Mouse (Mus musculus): ENCODE measurements at regions not wholly inside any gene's neighbourhood (a gene's known extent, or its start where the extent isn't known, plus 50 kb on each side); places are given as distances from the start of the nearest gene placed in this dataset.

- no peak for ATAC-seq (ENCODE audit: extremely low read depth, insufficient number of reproducible peaks, low FRiP score, poor library complexity, severe bottlenecking)
- H3K36me3 ChIP-seq (replicated peaks): no peaks in the 10 kb centered on the region
- H3K27me3 ChIP-seq (ENCODE audit: insufficient read depth, low read length): no peaks in the 10 kb centered on the region
- no peak overlapping the region for H3K4me3 ChIP-seq (ENCODE audit: low read depth, low read length)
- no peak for DNase-seq (ENCODE audit: low spot score)
- no peak for TF ChIP-seq GATA2 (IDR thresholded peaks at IDR 0.05; ENCODE audit: borderline replicate concordance, low read depth, low read length)
- TF ChIP-seq TAL1 (conservative IDR thresholded peaks at IDR 0.05; ENCODE audit: low read depth, low read length): no peak
- TF ChIP-seq GATA1 (IDR thresholded peaks at IDR 0.05; ENCODE audit: borderline replicate concordance, low read length): no peak
- no peak for TF ChIP-seq CTCF (IDR thresholded peaks at IDR 0.05; ENCODE audit: low read depth, low read length)
- TF ChIP-seq POLR2AphosphoS5 (IDR thresholded peaks at IDR 0.05; ENCODE audit: insufficient replicate concordance, low read depth, low read length): no peak
- peaks cover 28% of the 10 kb centered on the region for H3K9me3 ChIP-seq (replicated peaks)
- H3K4me1 ChIP-seq (ENCODE audit: insufficient read depth, low read depth, low read length): no peaks in the 10 kb centered on the region
Observed at GRCm38 (mm10) chr16:5798188-5798587, 87.0 kb upstream of the Rbfox1 start.

GRCm38 (mm10) chr16:5792216-5792615, 92.9 kb upstream of the Rbfox1 start:
- no peaks in the 10 kb centered on the region for H3K36me3 ChIP-seq (replicated peaks)
- no peaks in the 10 kb centered on the region for H3K4me1 ChIP-seq (ENCODE audit: insufficient read depth, low read depth, low read length)
- no peaks in the 10 kb centered on the region for H3K27me3 ChIP-seq (ENCODE audit: insufficient read depth, low read length)
- H3K9me3 ChIP-seq (replicated peaks): peaks cover 19% of the 10 kb centered on the region
- H3K4me3 ChIP-seq (ENCODE audit: low read depth, low read length): no peak overlapping the region
- DNase-seq (ENCODE audit: low spot score): no peak
- ATAC-seq (ENCODE audit: extremely low read depth, insufficient number of reproducible peaks, low FRiP score, poor library complexity, severe bottlenecking): no peak
- TF ChIP-seq GATA1 (IDR thresholded peaks at IDR 0.05; ENCODE audit: borderline replicate concordance, low read length): no peak
- no peak for TF ChIP-seq TAL1 (conservative IDR thresholded peaks at IDR 0.05; ENCODE audit: low read depth, low read length)
- no peak for TF ChIP-seq POLR2AphosphoS5 (IDR thresholded peaks at IDR 0.05; ENCODE audit: insufficient replicate concordance, low read depth, low read length)
- TF ChIP-seq GATA2 (IDR thresholded peaks at IDR 0.05; ENCODE audit: borderline replicate concordance, low read depth, low read length): no peak
- TF ChIP-seq CTCF (IDR thresholded peaks at IDR 0.05; ENCODE audit: low read depth, low read length): no peak

- H3K4me1 ChIP-seq (ENCODE audit: insufficient read depth, low read depth, low read length): no peaks in the 10 kb centered on the region
- H3K27me3 ChIP-seq (ENCODE audit: insufficient read depth, low read length): no peaks in the 10 kb centered on the region
- TF ChIP-seq TAL1 (conservative IDR thresholded peaks at IDR 0.05; ENCODE audit: low read depth, low read length) (no peak), POLR2AphosphoS5 (IDR thresholded peaks at IDR 0.05; ENCODE audit: insufficient replicate concordance, low read depth, low read length) (no peak), GATA1 (IDR thresholded peaks at IDR 0.05; ENCODE audit: borderline replicate concordance, low read length) (no peak), GATA2 (IDR thresholded peaks at IDR 0.05; ENCODE audit: borderline replicate concordance, low read depth, low read length) (no peak), CTCF (IDR thresholded peaks at IDR 0.05; ENCODE audit: low read depth, low read length) (no peak)
- H3K9me3 ChIP-seq (replicated peaks): peaks cover 19% of the 10 kb centered on the region
- no peaks in the 10 kb centered on the region for H3K36me3 ChIP-seq (replicated peaks)
- ATAC-seq (ENCODE audit: extremely low read depth, insufficient number of reproducible peaks, low FRiP score, poor library complexity, severe bottlenecking): no peak
- DNase-seq (ENCODE audit: low spot score): no peak
- no peak overlapping the region for H3K4me3 ChIP-seq (ENCODE audit: low read depth, low read length)
Observed at GRCm38 (mm10) chr16:5790161-5790560, 95.0 kb upstream of the Rbfox1 start.

GRCm38 (mm10) chr16:5787206-5787605, 97.9 kb upstream of the Rbfox1 start:
- Histone ChIP-seq H3K4me1 (ENCODE audit: insufficient read depth, low read depth, low read length) (no peaks in the 10 kb centered on the region), H3K36me3 (replicated peaks) (no peaks in the 10 kb centered on the region), H3K4me3 (ENCODE audit: low read depth, low read length) (no peak overlapping the region), H3K27me3 (ENCODE audit: insufficient read depth, low read length) (no peaks in the 10 kb centered on the region), H3K9me3 (replicated peaks) (peaks cover 24% of the 10 kb centered on the region)
- DNase-seq (ENCODE audit: low spot score) (no peak), ATAC-seq (ENCODE audit: extremely low read depth, insufficient number of reproducible peaks, low FRiP score, poor library complexity, severe bottlenecking) (no peak)
- no peak for TF ChIP-seq POLR2AphosphoS5 (IDR thresholded peaks at IDR 0.05; ENCODE audit: insufficient replicate concordance, low read depth, low read length)

GRCm38 (mm10) chr16:5766771-5767421, 118.3 kb upstream of the Rbfox1 start:
- no peak for ATAC-seq (ENCODE audit: extremely low read depth, insufficient number of reproducible peaks, low FRiP score, poor library complexity, severe bottlenecking)
- no peak for DNase-seq (ENCODE audit: low spot score)
- TF ChIP-seq CTCF (IDR thresholded peaks at IDR 0.05; ENCODE audit: low read depth, low read length): no peak
- Histone ChIP-seq H3K36me3 (replicated peaks) (no peaks in the 10 kb centered on the region), H3K4me1 (ENCODE audit: insufficient read depth, low read depth, low read length) (no peaks in the 10 kb centered on the region), H3K4me3 (ENCODE audit: low read depth, low read length) (no peak overlapping the region), H3K9me3 (replicated peaks) (peaks cover 41% of the 10 kb centered on the region), H3K27me3 (ENCODE audit: insufficient read depth, low read length) (no peaks in the 10 kb centered on the region)

GRCm38 (mm10) chr16:5765143-5765542, 120.0 kb upstream of the Rbfox1 start:
- H3K36me3 ChIP-seq (replicated peaks): no peaks in the 10 kb centered on the region
- H3K9me3 ChIP-seq (replicated peaks): peaks cover 45% of the 10 kb centered on the region
- H3K27me3 ChIP-seq (ENCODE audit: insufficient read depth, low read length): no peaks in the 10 kb centered on the region
- no peaks in the 10 kb centered on the region for H3K4me1 ChIP-seq (ENCODE audit: insufficient read depth, low read depth, low read length)
- DNase-seq (ENCODE audit: low spot score) (no peak), ATAC-seq (ENCODE audit: extremely low read depth, insufficient number of reproducible peaks, low FRiP score, poor library complexity, severe bottlenecking) (no peak)
- H3K4me3 ChIP-seq (ENCODE audit: low read depth, low read length): no peak overlapping the region
- TF ChIP-seq POLR2AphosphoS5 (IDR thresholded peaks at IDR 0.05; ENCODE audit: insufficient replicate concordance, low read depth, low read length) (no peak), TAL1 (conservative IDR thresholded peaks at IDR 0.05; ENCODE audit: low read depth, low read length) (no peak), CTCF (IDR thresholded peaks at IDR 0.05; ENCODE audit: low read depth, low read length) (no peak), GATA2 (IDR thresholded peaks at IDR 0.05; ENCODE audit: borderline replicate concordance, low read depth, low read length) (no peak), GATA1 (IDR thresholded peaks at IDR 0.05; ENCODE audit: borderline replicate concordance, low read length) (no peak)

GRCm38 (mm10) chr16:5760821-5761220, 124.3 kb upstream of the Rbfox1 start:
- no peaks in the 10 kb centered on the region for H3K36me3 ChIP-seq (replicated peaks)
- ATAC-seq (ENCODE audit: extremely low read depth, insufficient number of reproducible peaks, low FRiP score, poor library complexity, severe bottlenecking) (no peak), DNase-seq (ENCODE audit: low spot score) (no peak)
- H3K27me3 ChIP-seq (ENCODE audit: insufficient read depth, low read length): no peaks in the 10 kb centered on the region
- no peaks in the 10 kb centered on the region for H3K4me1 ChIP-seq (ENCODE audit: insufficient read depth, low read depth, low read length)
- peaks cover 47% of the 10 kb centered on the region for H3K9me3 ChIP-seq (replicated peaks)
- H3K4me3 ChIP-seq (ENCODE audit: low read depth, low read length): no peak overlapping the region
- TF ChIP-seq TAL1 (conservative IDR thresholded peaks at IDR 0.05; ENCODE audit: low read depth, low read length): no peak
- no peak for TF ChIP-seq GATA2 (IDR thresholded peaks at IDR 0.05; ENCODE audit: borderline replicate concordance, low read depth, low read length)
- TF ChIP-seq CTCF (IDR thresholded peaks at IDR 0.05; ENCODE audit: low read depth, low read length): no peak
- no peak for TF ChIP-seq GATA1 (IDR thresholded peaks at IDR 0.05; ENCODE audit: borderline replicate concordance, low read length)
- TF ChIP-seq POLR2AphosphoS5 (IDR thresholded peaks at IDR 0.05; ENCODE audit: insufficient replicate concordance, low read depth, low read length): no peak

Measured in G1E (cell line).